10 mouse cellular contexts compared by ENCODE assay signal in genomic region chr5:135843418-135843817, GRCm38 (mm10). TPM values are rescaled to one million over a fixed set of nuclear protein-coding genes. Genes with fewer than 3 reads are reported as not detected.
A peak's percentile ranks its signal among the peaks of the same experiment; 100 is the strongest.
DNase-seq lines count a peak whose midpoint lies in the region; ATAC-seq and TF ChIP-seq lines count a peak whose summit lies in the region.
"Had no signal": no experiment of that assay in that cellular context is flagged by ENCODE, and none has a peak within 500 bp of the region (broad histone marks: within the 10 kb centered on the region; RNA-seq: fewer than 3 reads in every experiment).

No protein-coding gene starts in this region.

- no peaks in the 10 kb centered on the region for H3K79me2 ChIP-seq in myocyte (ENCODE audit: control insufficient read depth, insufficient read depth)

- H3K4me3 ChIP-seq in myocyte: no peak overlapping the region
- H3K4me3 ChIP-seq: neural tube, embryonic 12.5 days had no signal

- no peaks in the 10 kb centered on the region for H3K36me3 ChIP-seq in myocyte (ENCODE audit: control insufficient read depth, insufficient read depth)

- no peak overlapping the region for H3ac ChIP-seq in myocyte (ENCODE audit: control insufficient read depth, insufficient read length)

- ATAC-seq in CD4-positive, CD25-positive, alpha-beta regulatory T cell, adult 4 months: no peak

- H3K4me2 ChIP-seq in myocyte (ENCODE audit: low read depth): no peak overlapping the region
- H3K4me2 ChIP-seq: heart, embryonic 11.5 days; neural tube, embryonic 12.5 days had no signal

- peak; percentile 32 for DNase-seq in CD4-positive, CD25-positive, alpha-beta regulatory T cell, adult 2 months (ENCODE audit: low read depth, low spot score)
- peak; percentile 56 for DNase-seq in lung, postnatal 10 days
- DNase-seq in lung, postnatal 25 days (ENCODE audit: low spot score): no peak
- peak; percentile 84 for DNase-seq in embryo, embryonic 11 days
- no peak for DNase-seq in right cerebral cortex, adult 18-20 months
- no peak for DNase-seq in layer of hippocampus, adult 18-20 months (ENCODE audit: low spot score in 2 of 2)

- peaks cover 18% of the 10 kb centered on the region for H3K27me3 ChIP-seq in myocyte (ENCODE audit: control insufficient read depth, insufficient read depth, insufficient read length)
- H3K27me3 ChIP-seq: neural tube, embryonic 12.5 days had no signal

- TF ChIP-seq POLR2A in myocyte (IDR thresholded peaks at IDR 0.05; ENCODE audit: insufficient read length, low read depth): no peak

TF ChIP-seq in myocyte, 11 proteins besides CTCF, POLR2A, EP300 and RAD21:
- no peak for TF ChIP-seq SRF (IDR thresholded peaks at IDR 0.05; ENCODE audit: control insufficient read depth, insufficient read length, low read depth)
- peak; percentile 90 for TF ChIP-seq REST (IDR thresholded peaks at IDR 0.05; ENCODE audit: insufficient read depth, insufficient read length)

RNA-seq across cellular contexts. Expression of gene Srrm3, which starts 36.7 kb away (rescaled TPM):
- polyA plus RNA-seq in CD4-positive, CD25-positive, alpha-beta regulatory T cell, adult 4 months (2017; shearing (Covaris generic)): not detected
- not detected for polyA plus RNA-seq in myocyte (2012; fragmentation: generic; extraction: Trizol)
- total RNA-seq in layer of hippocampus, adult 18-20 months (2021): 10 to 100 TPM; 75.2 to 77.7 TPM

RNA-seq across cellular contexts. Expression of gene Hspb1, which starts 44.3 kb away (rescaled TPM):
- polyA plus RNA-seq in CD4-positive, CD25-positive, alpha-beta regulatory T cell, adult 4 months (2017; shearing (Covaris generic)): 1 to 10 TPM in 1 of 2 experiments, not detected in 1; 1.3 TPM
- polyA plus RNA-seq in myocyte (2012; fragmentation: generic; extraction: Trizol): 622 TPM
- total RNA-seq in layer of hippocampus, adult 18-20 months (2021): 10 to 100 TPM; 16.7 to 22.4 TPM

Comparison
In these comparisons a context has a peak if more than half of its experiments do, and no peak if none do; other contexts are left out.
1. DNase-seq: peak in CD4-positive, CD25-positive, alpha-beta regulatory T cell, adult 2 months (single experiment), lung, postnatal 10 days (single experiment) and embryo, embryonic 11 days (single experiment); none in lung, postnatal 25 days (single experiment), right cerebral cortex, adult 18-20 months (single experiment) and layer of hippocampus, adult 18-20 months (0 of 2).
2. RNA of gene Hspb1, which starts 44.3 kb away (polyA plus RNA-seq): 622 TPM in myocyte (single experiment); 1.3 TPM in CD4-positive, CD25-positive, alpha-beta regulatory T cell, adult 4 months; every median in the first group is over 100 times any median in the second.